Mouse (Mus musculus): ENCODE results near the gene Camta1. TPM values are rescaled to one million over a fixed set of nuclear protein-coding genes. Genes with fewer than 3 reads are reported as not detected.

Gene Camta1
- polyA plus RNA-seq, 2 experiments: 7.3 to 32.8 TPM

DNA sequence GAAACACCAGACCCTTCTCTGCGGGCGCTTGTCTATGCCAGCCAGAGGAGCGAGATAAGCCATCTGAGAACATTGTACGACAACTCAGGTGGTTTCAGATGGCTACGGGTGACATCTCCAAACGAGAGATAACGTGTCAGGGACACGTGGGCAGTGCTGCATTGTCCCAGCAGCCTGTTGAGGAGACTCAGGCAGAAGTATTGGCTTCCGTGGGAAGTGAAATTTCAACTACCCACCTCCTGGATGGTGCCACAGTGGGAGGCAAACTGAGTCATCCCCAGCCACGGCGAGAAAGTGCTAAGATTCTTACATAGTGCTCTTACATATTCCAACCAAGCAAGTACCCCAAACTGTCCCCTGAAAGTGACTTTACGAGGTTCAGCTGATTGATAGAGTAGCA lies 637.7 kb downstream of the Camta1 start:
- ATAC-seq (ENCODE audit: insufficient read depth) (no peak), DNase-seq (ENCODE audit: low read depth in 3 of 3, low spot score in 3 of 3) (no peak)
- H3K27ac ChIP-seq: no peak overlapping the region
- H3K27me3 ChIP-seq (ENCODE audit: control insufficient read depth, insufficient read depth, low read length): no peaks in the 10 kb centered on the region
- no peak overlapping the region for H3K9ac ChIP-seq (replicated peaks)
- no peak overlapping the region for H3K4me2 ChIP-seq (ENCODE audit: low read depth)
- 60% methylated on average over 12 of the region's 12 CpGs for WGBS (ENCODE audit: insufficient replicate concordance)
- H3K36me3 ChIP-seq (replicated peaks; ENCODE audit: control insufficient read depth, insufficient read depth, low read depth): no peaks in the 10 kb centered on the region
- H3K4me3 ChIP-seq (ENCODE audit: insufficient read depth in 1 of 2, low read depth in 2 of 2, low read length in 2 of 2): no peak overlapping the region
- peaks cover 0 to 7% of the 10 kb centered on the region in 2 experiments; a peak in 1 of 4 replicates for H3K4me1 ChIP-seq (replicated peaks; ENCODE audit: control insufficient read depth in 2 of 2, insufficient read depth in 2 of 2, low read length in 1 of 2)
- TF ChIP-seq CTCF (IDR thresholded peaks at IDR 0.05; ENCODE audit: low read depth): no peak
- no peak for TF ChIP-seq EP300 (IDR thresholded peaks at IDR 0.05; ENCODE audit: low read depth)
- H3K9me3 ChIP-seq (ENCODE audit: control insufficient read depth, low read length): no peaks in the 10 kb centered on the region

GRCm38 (mm10) chr4:151223263-151223996 lies 638.2 kb downstream of the Camta1 start:
- no peaks in the 10 kb centered on the region for H3K27me3 ChIP-seq (ENCODE audit: control insufficient read depth, insufficient read depth, low read length)
- H3K9me3 ChIP-seq (ENCODE audit: control insufficient read depth, low read length): no peaks in the 10 kb centered on the region
- ATAC-seq (ENCODE audit: insufficient read depth) (no peak), DNase-seq (ENCODE audit: low read depth in 3 of 3, low spot score in 3 of 3) (no peak)
- H3K4me3 ChIP-seq (ENCODE audit: insufficient read depth in 1 of 2, low read depth in 2 of 2, low read length in 2 of 2): no peak overlapping the region
- TF ChIP-seq EP300 (IDR thresholded peaks at IDR 0.05; ENCODE audit: low read depth) (no peak), CTCF (IDR thresholded peaks at IDR 0.05; ENCODE audit: low read depth) (no peak)
- H3K36me3 ChIP-seq (replicated peaks; ENCODE audit: control insufficient read depth, insufficient read depth, low read depth): no peaks in the 10 kb centered on the region
- WGBS (ENCODE audit: insufficient replicate concordance): 49% methylated on average over 13 of the region's 13 CpGs
- H3K9ac ChIP-seq (replicated peaks): no peak overlapping the region
- H3K27ac ChIP-seq: no peak overlapping the region
- peaks cover 0 to 7% of the 10 kb centered on the region in 2 experiments; a peak in 1 of 4 replicates for H3K4me1 ChIP-seq (replicated peaks; ENCODE audit: control insufficient read depth in 2 of 2, insufficient read depth in 2 of 2, low read length in 1 of 2)
- H3K4me2 ChIP-seq (ENCODE audit: low read depth): no peak overlapping the region

GRCm38 (mm10) chr4:151222635-151223034 lies 639.0 kb downstream of the Camta1 start:
- DNase-seq (ENCODE audit: low read depth in 3 of 3, low spot score in 3 of 3) (no peak), ATAC-seq (ENCODE audit: insufficient read depth) (no peak)
- no peak for TF ChIP-seq EP300 (IDR thresholded peaks at IDR 0.05; ENCODE audit: low read depth)
- no peak for TF ChIP-seq CTCF (IDR thresholded peaks at IDR 0.05; ENCODE audit: low read depth)
- no peak overlapping the region for H3K27ac ChIP-seq
- no peak overlapping the region for H3K4me3 ChIP-seq (ENCODE audit: insufficient read depth in 1 of 2, low read depth in 2 of 2, low read length in 2 of 2)
- no peaks in the 10 kb centered on the region for H3K9me3 ChIP-seq (ENCODE audit: control insufficient read depth, low read length)
- no peaks in the 10 kb centered on the region for H3K36me3 ChIP-seq (replicated peaks; ENCODE audit: control insufficient read depth, insufficient read depth, low read depth)
- 44% methylated on average over 10 of the region's 10 CpGs for WGBS (ENCODE audit: insufficient replicate concordance)
- H3K27me3 ChIP-seq (ENCODE audit: control insufficient read depth, insufficient read depth, low read length): no peaks in the 10 kb centered on the region
- H3K4me1 ChIP-seq (replicated peaks; ENCODE audit: control insufficient read depth in 2 of 2, insufficient read depth in 2 of 2, low read length in 1 of 2): peaks cover 0 to 7% of the 10 kb centered on the region in 2 experiments; a peak in 1 of 4 replicates
- H3K9ac ChIP-seq (replicated peaks): no peak overlapping the region
- no peak overlapping the region for H3K4me2 ChIP-seq (ENCODE audit: low read depth)

DNA sequence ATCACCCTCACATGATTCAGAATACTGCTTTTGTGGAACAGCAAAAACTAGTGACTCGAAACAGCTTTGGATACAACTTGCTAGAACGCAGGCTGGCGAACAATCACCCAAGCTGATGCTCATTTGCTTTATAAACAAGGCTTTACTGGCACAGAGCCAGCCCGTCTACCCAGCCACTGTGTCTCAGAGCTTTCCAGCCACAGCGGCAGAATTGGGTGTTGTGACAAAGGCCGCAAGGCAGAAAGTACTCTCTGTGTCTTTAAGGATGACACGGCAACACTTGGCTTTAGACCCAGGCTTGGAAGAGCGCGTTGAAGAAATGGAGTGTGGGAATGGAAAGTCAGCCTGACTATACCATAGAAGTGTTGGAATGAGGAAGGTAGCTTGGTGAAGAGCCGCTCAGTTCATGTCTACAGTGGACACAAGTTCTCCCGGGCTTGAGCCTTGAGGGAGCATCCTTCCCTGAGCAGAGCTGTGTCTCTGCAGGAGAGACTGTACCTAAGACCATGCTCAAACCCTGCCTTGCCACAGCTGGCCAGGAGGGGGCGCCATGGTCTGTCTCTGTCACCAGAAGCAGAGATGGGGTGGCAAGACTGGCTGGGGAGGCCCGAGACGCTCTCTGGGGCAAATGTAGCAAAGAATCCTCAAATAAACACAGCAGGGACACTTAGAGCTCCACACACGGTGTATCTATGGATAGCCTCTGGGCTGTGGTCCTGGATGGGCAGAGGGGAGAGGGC lies 645.0 kb downstream of the Camta1 start:
- no peak for TF ChIP-seq EP300 (IDR thresholded peaks at IDR 0.05; ENCODE audit: low read depth)
- TF ChIP-seq CTCF (IDR thresholded peaks at IDR 0.05; ENCODE audit: low read depth): peak; percentile 46
- Histone ChIP-seq H3K9me3 (ENCODE audit: control insufficient read depth, low read length) (no peaks in the 10 kb centered on the region), H3K4me3 (ENCODE audit: insufficient read depth in 1 of 2, low read depth in 2 of 2, low read length in 2 of 2) (no peak overlapping the region), H3K4me2 (ENCODE audit: low read depth) (no peak overlapping the region), H3K27me3 (ENCODE audit: control insufficient read depth, insufficient read depth, low read length) (no peaks in the 10 kb centered on the region), H3K27ac (no peak overlapping the region), H3K4me1 (replicated peaks; ENCODE audit: control insufficient read depth in 2 of 2, insufficient read depth in 2 of 2, low read length in 1 of 2) (no peaks in the 10 kb centered on the region), H3K36me3 (replicated peaks; ENCODE audit: control insufficient read depth, insufficient read depth, low read depth) (no peaks in the 10 kb centered on the region), H3K9ac (replicated peaks) (no peak overlapping the region)
- 71% methylated on average over 15 of the region's 15 CpGs for WGBS (ENCODE audit: insufficient replicate concordance)
- DNase-seq (ENCODE audit: low read depth in 3 of 3, low spot score in 3 of 3) (no peak), ATAC-seq (ENCODE audit: insufficient read depth) (no peak)

GRCm38 (mm10) chr4:151215866-151216265 lies 645.8 kb downstream of the Camta1 start:
- Histone ChIP-seq H3K9me3 (ENCODE audit: control insufficient read depth, low read length) (no peaks in the 10 kb centered on the region), H3K4me2 (ENCODE audit: low read depth) (no peak overlapping the region), H3K36me3 (replicated peaks; ENCODE audit: control insufficient read depth, insufficient read depth, low read depth) (no peaks in the 10 kb centered on the region), H3K4me3 (ENCODE audit: insufficient read depth in 1 of 2, low read depth in 2 of 2, low read length in 2 of 2) (no peak overlapping the region), H3K27ac (no peak overlapping the region), H3K4me1 (replicated peaks; ENCODE audit: control insufficient read depth in 2 of 2, insufficient read depth in 2 of 2, low read length in 1 of 2) (no peaks in the 10 kb centered on the region), H3K27me3 (ENCODE audit: control insufficient read depth, insufficient read depth, low read length) (no peaks in the 10 kb centered on the region), H3K9ac (replicated peaks) (no peak overlapping the region)
- WGBS (ENCODE audit: insufficient replicate concordance): 49% methylated on average over 4 of the region's 4 CpGs
- ATAC-seq (ENCODE audit: insufficient read depth) (no peak), DNase-seq (ENCODE audit: low read depth in 3 of 3, low spot score in 3 of 3) (no peak)
- TF ChIP-seq CTCF (IDR thresholded peaks at IDR 0.05; ENCODE audit: low read depth): no peak
- TF ChIP-seq EP300 (IDR thresholded peaks at IDR 0.05; ENCODE audit: low read depth): no peak
